Mouse (Mus musculus) thymus, postnatal 36 days (tissue): ENCODE results near the gene Gm10190.
"Not testable (repeated sequence)": the region's sequence is repeated elsewhere in the genome, so short reads cannot be mapped to it uniquely, and the experiment has no call there.

Experiments used
- DNase-seq, 2 experiments: peaks; one replicate each; pipeline ENCODE4 v3.0.0; 2022; ENCODE audit warnings: mixed read lengths in 2 of 2

Gene Gm10190

DNA sequence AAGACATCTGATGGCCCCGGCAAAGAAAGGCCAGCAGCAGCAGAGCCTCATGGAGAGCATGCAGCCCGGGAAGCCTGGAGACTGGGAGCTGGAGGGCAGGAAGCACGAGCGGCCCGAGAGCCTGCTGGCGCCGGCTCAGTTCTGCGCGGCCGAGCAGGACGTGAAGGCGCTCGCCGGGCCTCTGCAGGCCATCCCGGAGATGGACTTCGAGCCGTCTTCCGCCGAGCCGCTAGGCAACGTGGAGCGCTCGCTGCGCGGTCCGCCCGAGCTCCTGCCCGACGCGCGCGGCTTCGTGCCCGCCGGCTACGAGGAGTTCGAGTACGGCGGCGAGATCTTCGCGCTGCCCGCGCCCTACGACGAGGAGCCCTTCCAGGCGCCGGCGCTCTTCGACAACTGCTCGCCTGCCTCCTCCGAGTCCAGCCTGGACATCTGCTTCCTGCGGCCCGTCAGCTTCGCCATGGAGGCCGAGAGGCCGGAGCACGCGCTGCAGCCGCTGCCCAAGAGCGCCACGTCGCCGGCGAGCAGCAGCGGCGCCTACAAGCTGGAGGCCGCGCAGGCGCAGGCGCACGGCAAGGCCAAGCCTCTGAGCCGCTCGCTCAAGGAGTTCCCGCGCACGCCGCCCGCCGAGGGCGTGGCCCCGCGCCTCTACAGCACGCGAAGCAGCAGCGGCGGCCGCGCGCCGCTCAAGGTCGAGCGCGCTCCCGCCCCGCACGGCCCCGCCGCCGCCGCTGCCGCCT is at the start of gene Gm10190:
Gm10190 (minus strand) TSS at position 553 of the 737 bp plus-strand sequence.
- peak; percentile 89 to 92 for DNase-seq

DNA sequence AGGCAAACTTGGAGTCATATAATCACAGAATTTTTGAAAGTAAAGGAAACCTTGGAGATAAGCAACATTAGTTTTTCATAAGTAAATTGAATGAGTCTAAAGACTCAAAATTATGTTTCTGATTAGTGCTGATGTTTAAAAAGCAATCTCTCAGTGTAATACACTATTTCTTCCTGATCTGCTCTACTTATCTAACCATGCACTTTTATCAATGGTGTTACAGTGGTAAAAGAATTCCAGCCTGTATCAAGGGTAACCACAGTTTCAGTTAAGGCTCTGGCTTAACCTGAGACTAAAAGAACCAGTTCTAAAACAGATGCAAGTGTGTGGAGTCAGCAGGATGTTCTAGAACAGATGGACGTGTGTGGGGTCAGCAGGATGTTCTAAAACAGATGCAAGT is 47.7 kb upstream of the Gm10190 start:
- no peak for DNase-seq

DNA sequence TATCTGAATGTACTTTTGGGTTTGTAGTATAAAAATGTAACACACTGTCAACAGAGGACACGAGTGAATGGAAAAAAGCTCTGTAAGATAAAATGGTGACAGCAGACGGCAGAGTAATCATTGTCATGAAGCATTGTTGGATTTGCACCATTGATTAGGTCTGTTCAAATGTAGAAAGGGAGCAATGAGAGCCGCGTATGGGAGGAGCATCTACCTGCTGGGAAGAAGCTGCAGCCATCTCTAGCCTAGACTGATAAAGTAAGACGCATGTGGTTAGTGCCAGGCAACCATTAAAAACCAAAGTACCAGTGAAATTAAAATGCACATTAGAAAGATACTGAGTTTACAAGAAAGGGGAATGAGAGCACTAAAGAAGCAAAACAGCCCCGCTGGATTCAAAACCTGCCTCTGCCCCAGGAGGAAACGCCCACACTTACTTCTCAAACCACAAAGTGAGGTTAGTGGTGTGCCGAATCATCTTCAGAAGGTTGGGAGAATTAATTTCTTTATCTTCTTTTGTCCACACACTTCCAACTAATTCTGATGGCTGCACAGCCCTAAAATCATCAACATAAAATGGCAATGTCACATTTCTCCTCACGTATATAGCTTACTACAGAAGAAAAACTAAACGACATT is 45.4 kb upstream of the Gm10190 start:
- no peak for DNase-seq

GRCm38 (mm10) chr17:80411182-80411581 is 37.8 kb upstream of the Gm10190 start:
- DNase-seq, result no peak

DNA sequence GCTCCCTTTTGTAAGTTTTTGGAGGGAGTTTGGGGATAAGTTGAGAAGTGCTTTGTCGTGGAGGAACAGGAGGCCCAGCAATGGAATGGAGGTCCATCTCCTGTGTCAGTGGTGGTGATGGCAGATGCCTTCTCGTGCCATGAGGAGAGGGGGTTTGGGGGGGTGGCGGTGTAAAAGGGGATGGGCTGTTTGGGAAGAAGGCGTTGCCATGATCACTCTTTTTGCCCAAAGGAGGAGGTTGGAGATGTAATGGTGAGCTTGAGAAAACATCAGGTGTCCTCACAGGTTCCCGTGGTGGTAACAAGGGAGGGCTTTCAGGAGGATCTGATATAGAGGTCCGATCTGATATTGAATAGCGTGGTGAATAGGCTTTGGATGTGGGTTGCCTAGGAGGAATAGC is 24.9 kb upstream of the Gm10190 start:
- no peak for DNase-seq

GRCm38 (mm10) chr17:80391423-80392403 is 18.4 kb upstream of the Gm10190 start:
- DNase-seq, result peak; percentile 72 to 77

- DNase-seq, result no peak
Observed at GRCm38 (mm10) chr17:80390024-80390423, 16.7 kb upstream of the Gm10190 start.

DNA sequence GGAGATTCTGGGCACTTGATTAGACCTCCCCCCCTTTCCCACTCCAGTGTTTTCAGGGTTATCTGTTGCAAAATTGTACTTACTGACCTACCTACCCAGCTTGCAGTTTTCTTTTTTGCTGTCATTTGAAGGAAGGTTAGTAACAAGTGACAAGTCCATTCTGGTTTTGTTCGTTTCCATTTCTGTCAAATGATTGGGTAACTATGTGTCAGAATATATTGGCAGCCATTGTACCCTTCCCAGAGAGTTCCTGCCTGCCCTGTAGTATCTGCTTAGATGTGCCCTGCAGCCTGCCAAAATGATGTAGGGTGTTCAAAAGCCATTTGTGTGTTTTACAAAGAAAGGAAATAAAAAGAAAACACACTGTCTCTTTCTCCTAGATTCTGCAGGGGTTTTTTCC is 12.3 kb upstream of the Gm10190 start:
- DNase-seq, result no peak

DNA sequence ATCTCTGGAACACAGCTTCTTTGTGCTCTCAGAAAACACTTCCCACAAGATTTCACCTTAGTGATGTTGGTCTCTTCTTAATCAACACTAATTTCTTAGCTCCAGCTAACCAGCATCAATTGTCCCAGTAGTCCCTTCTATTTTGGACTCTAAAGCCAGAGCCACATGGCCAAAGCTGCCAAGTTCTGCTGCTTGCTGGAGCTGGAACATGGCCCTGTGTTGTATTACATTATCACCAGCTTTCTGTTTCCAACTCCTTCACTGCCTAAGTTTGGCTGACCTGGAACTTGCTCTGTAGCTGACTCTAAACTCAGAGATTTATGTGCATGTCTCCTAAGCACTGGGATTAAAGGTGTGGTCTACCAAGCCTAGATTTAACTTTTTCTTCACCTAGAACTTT is 5.0 kb upstream of the Gm10190 start:
- not testable (repeated sequence) for DNase-seq

- DNase-seq, result no peak
Observed at GRCm38 (mm10) chr17:80373726-80374096, 370 bp upstream of the Gm10190 start.

GRCm38 (mm10) chr17:80368606-80369005 is 4.7 kb downstream of the Gm10190 start:
- DNase-seq, result no peak

GRCm38 (mm10) chr17:80367276-80367675 is 6.1 kb downstream of the Gm10190 start:
- no peak for DNase-seq

GRCm38 (mm10) chr17:80360245-80360644 is 13.1 kb downstream of the Gm10190 start:
- no peak for DNase-seq

DNA sequence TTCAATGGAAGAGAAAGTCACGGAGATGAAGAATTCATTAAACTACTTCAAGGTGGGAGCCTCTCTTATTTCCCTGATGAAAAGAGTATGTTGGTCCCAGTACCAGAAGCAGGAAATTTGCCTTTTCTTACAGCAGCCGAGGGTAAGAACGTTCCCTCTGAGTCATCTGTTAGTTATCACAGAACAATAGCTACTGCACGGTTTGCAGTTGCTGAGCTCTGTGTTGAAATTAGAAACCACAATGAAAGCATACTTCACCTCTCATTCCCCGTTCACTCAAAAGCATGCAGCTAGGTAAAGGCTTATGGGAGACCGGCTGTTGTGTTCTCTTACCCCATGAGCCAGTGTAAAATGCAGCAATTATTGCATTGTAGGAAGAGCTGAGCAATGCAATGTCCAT is 26.1 kb downstream of the Gm10190 start:
- no peak for DNase-seq

- DNase-seq, result no peak
Observed at GRCm38 (mm10) chr17:80346591-80347125, 26.7 kb downstream of the Gm10190 start.

DNA sequence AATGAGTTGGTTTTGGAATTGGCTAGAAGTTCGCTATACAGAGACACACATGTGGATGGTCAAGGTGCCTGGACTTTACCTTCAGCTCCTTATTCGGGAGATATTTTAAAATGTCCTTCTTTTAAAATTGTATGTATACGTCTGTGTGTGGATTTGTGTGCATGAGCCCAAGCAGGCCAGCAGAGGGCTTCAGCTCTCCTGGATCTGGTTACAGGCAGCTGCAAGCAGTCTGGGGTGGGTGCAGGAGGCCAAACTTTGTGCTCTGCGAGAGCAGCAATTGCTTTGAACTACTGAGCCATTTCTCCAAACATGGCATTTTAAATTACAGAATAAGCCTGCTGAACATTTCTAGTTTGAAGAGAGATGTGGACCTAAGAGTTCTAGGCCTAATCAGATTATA is 28.1 kb downstream of the Gm10190 start:
- DNase-seq, result peak in 1 of 2 experiments; percentile 14

- DNase-seq, result no peak
Observed at GRCm38 (mm10) chr17:80332386-80332785, 41.0 kb downstream of the Gm10190 start.

GRCm38 (mm10) chr17:80326431-80326830 is 46.9 kb downstream of the Gm10190 start:
- DNase-seq, result no peak

DNA sequence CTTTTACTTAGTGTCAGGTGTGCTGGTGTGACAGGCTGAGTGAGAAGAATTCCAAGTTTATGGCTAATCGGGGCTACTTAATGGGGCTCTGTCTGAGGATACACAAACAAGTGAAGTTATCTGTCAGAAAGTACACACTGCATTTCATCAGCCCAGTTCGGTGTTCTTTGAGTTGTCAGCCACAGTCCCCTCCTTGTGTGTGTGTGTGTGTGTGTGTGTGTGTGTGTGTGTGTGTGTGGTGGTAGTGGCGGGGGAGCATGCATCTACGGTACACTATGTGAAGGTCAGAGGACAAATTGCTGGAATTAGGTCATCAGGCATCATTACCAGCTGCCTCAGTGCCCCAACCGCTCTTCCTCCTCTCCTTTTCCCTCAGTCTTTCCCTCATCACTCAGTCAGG is 47.9 kb downstream of the Gm10190 start:
- DNase-seq, result no peak

DNA sequence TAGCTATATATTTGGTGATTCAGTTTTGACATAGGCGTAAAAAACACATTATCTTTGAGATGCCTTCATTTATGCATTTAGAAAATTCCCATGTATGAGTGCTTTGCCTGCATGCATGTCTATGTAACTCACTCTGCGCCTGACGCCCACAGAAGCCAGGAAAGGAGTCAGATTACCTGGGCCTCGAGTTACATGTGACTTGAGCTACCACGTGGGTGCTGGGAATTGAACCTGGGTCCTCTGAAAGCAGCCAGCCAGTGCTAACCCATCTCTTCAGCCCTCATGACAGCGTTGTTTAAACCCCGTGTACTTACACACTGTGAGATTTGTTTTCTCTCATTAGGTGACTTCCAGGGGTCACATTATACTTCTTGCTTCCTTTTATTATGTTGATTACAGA is 48.8 kb downstream of the Gm10190 start:
- DNase-seq, result no peak

DNA sequence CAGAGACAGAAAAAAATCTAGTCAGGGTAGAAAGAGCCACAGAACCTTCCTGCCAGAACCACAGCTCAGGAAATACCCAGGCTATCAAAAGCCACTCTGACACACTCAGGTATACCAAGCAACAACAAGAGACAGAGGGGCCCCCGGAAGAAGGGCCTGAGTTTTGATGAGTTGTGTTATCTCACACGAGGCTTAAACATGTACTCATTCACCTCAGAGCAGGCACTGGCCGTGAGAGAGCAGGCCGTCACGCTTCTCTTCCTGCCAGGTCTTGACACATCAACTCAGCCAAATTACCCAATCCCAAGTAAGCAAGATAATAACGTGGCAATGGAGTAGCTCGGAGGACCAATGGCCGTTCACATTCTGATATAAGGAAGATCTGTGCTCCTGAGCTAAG is 49.7 kb downstream of the Gm10190 start:
- peak; percentile 13 to 15 for DNase-seq
